Mouse (Mus musculus) kidney, adult 10 weeks (tissue): ENCODE measurements around the gene Defb6. TPM values are rescaled to one million over a fixed set of nuclear protein-coding genes. Genes with fewer than 3 reads are reported as not detected.

Source experiments
- polyA plus RNA-seq: library from polyadenylated mRNA; stranded (reverse); fragments of 350-450 nt; fragmentation: Illumina TruSeq; extraction: RNeasy Lipid Tissue Mini Kit (QIAGEN cat#74804); gene quantifications from one replicate; pipeline ENCODE4 v1.2.3, GENCODE M21; 2014; ENCODE audit warnings: low read depth, low replicate concordance

Defb6 gene
- polyA plus RNA-seq = not detected

GRCm38 (mm10) chr8:19225161-19225560, at the start of gene Defb6:
Gene Defb6 (plus strand): TSS chr8:19225478.

GRCm38 (mm10) chr8:19239616-19240015, 14.3 kb downstream of the Defb6 start, which contains the start of gene Defb46:
Gene Defb46 (plus strand): TSS chr8:19239916.

GRCm38 (mm10) chr8:19247280-19247679, 22.0 kb downstream of the Defb6 start, which contains the start of gene Defb5:
Gene Defb5 (plus strand): TSS chr8:19247580.

Other genes with a start within 250 kb of the Defb6 start
- gene Defb40, start 247.2 kb upstream of the Defb6 start, polyA plus RNA-seq = not detected
- not detected for gene Defb37, start 234.4 kb upstream of the Defb6 start, polyA plus RNA-seq
- gene Defb38, start 198.9 kb upstream of the Defb6 start, polyA plus RNA-seq = not detected
- gene Defb39, start 160.7 kb upstream of the Defb6 start, polyA plus RNA-seq = not detected
- not detected for gene Defb12, start 110.6 kb upstream of the Defb6 start, polyA plus RNA-seq
- gene Defb34, start 101.7 kb upstream of the Defb6 start, polyA plus RNA-seq = not detected
- not detected for gene Gm45826, start 84.7 kb upstream of the Defb6 start, polyA plus RNA-seq
- not detected for gene Defb14, start 31.1 kb upstream of the Defb6 start, polyA plus RNA-seq
- not detected for gene Defb4, start 26.8 kb upstream of the Defb6 start, polyA plus RNA-seq
- not detected for gene Defb46, start 14.4 kb downstream of the Defb6 start, polyA plus RNA-seq
- gene Defb5, start 22.1 kb downstream of the Defb6 start, polyA plus RNA-seq = not detected
- gene Defb3, start 67.9 kb downstream of the Defb6 start, polyA plus RNA-seq = not detected
- not detected for gene Defb8, start 222.1 kb downstream of the Defb6 start, polyA plus RNA-seq